Mouse (Mus musculus): ENCODE results near the gene Asphd1.
A peak's percentile ranks its signal among the peaks of the same experiment; 100 is the strongest.
"Not testable (repeated sequence)": the region's sequence is repeated elsewhere in the genome, so short reads cannot be mapped to it uniquely, and the experiment has no call there.

The Asphd1 gene

GRCm38 (mm10) chr7:126950647-126951615 lies 1.5 kb upstream of the Asphd1 start:
- no peak for DNase-seq

GRCm38 (mm10) chr7:126949793-126950646 lies 638 bp upstream of the Asphd1 start, which contains the start of gene Sez6l2:
TSS of gene Sez6l2 (plus strand) at chr7:126950563.
- DNase-seq = peak; percentile 96

GRCm38 (mm10) chr7:126948626-126949025 lies 756 bp downstream of the Asphd1 start:
- no peak for DNase-seq

- peak; percentile 41 for DNase-seq
Observed at GRCm38 (mm10) chr7:126946530-126946929, 2.9 kb downstream of the Asphd1 start.

GRCm38 (mm10) chr7:126941801-126942200 lies 7.6 kb downstream of the Asphd1 start:
- no peak for DNase-seq

GRCm38 (mm10) chr7:126941171-126941570 lies 8.2 kb downstream of the Asphd1 start:
- no peak for DNase-seq

GRCm38 (mm10) chr7:126932652-126933051 lies 16.7 kb downstream of the Asphd1 start:
- no peak for DNase-seq

- peak; percentile 26 for DNase-seq
Observed at GRCm38 (mm10) chr7:126929046-126929445, 20.3 kb downstream of the Asphd1 start.

GRCm38 (mm10) chr7:126928384-126929037 lies 20.9 kb downstream of the Asphd1 start, which contains the start of gene Kctd13:
TSS of gene Kctd13 (plus strand) at chr7:126928879.
- peak; percentile 95 for DNase-seq

GRCm38 (mm10) chr7:126926299-126926698 lies 23.1 kb downstream of the Asphd1 start:
- DNase-seq = no peak

GRCm38 (mm10) chr7:126923999-126924398 lies 25.4 kb downstream of the Asphd1 start:
- DNase-seq = no peak

GRCm38 (mm10) chr7:126922624-126923060 lies 26.7 kb downstream of the Asphd1 start, which contains the start of gene Tmem219:
TSS of gene Tmem219 (minus strand) at chr7:126922917.
- peak; percentile 73 for DNase-seq

- no peak for DNase-seq
Observed at GRCm38 (mm10) chr7:126921563-126921962, 27.8 kb downstream of the Asphd1 start.

GRCm38 (mm10) chr7:126919973-126920372 lies 29.4 kb downstream of the Asphd1 start:
- DNase-seq = no peak

GRCm38 (mm10) chr7:126918356-126918755 lies 31.0 kb downstream of the Asphd1 start:
- DNase-seq = not testable (repeated sequence)

GRCm38 (mm10) chr7:126914844-126915243 lies 34.5 kb downstream of the Asphd1 start:
- DNase-seq = no peak

- DNase-seq = no peak
Observed at GRCm38 (mm10) chr7:126905590-126905989, 43.8 kb downstream of the Asphd1 start.

- not testable (repeated sequence) for DNase-seq
Observed at GRCm38 (mm10) chr7:126899781-126900180, 49.6 kb downstream of the Asphd1 start.

GRCm38 (mm10) chr7:126898102-126898990 lies 51.0 kb downstream of the Asphd1 start:
- peak; percentile 99 for DNase-seq

GRCm38 (mm10) chr7:126897390-126898101 lies 51.8 kb downstream of the Asphd1 start:
- DNase-seq = peak; percentile 31

GRCm38 (mm10) chr7:126896912-126897311 lies 52.5 kb downstream of the Asphd1 start:
- no peak for DNase-seq
